Mouse (Mus musculus): ENCODE measurements at regions not wholly inside any gene's neighbourhood (a gene's known extent, or its start where the extent isn't known, plus 50 kb on each side); places are given as distances from the start of the nearest gene placed in this dataset.
A peak's percentile ranks its signal among the peaks of the same experiment; 100 is the strongest.

GRCm38 (mm10) chr4:55972235-55972819 is 440.1 kb upstream of the Klf4 start:
- DNase-seq (ENCODE audit: inconsistent age in 2 of 2, low spot score in 1 of 2), result no peak

- peak; percentile 8 to 92 for DNase-seq (ENCODE audit: inconsistent age in 2 of 2, low spot score in 1 of 2)
Measured at GRCm38 (mm10) chr4:55960063-55960462, 427.8 kb upstream of the Klf4 start.

- no peak for DNase-seq (ENCODE audit: inconsistent age in 2 of 2, low spot score in 1 of 2)
Measured at GRCm38 (mm10) chr4:55953701-55954100, 421.4 kb upstream of the Klf4 start.

- no peak for DNase-seq (ENCODE audit: inconsistent age in 2 of 2, low spot score in 1 of 2)
Measured at GRCm38 (mm10) chr4:55952220-55952619, 420.0 kb upstream of the Klf4 start.

GRCm38 (mm10) chr4:55941423-55941822 is 409.2 kb upstream of the Klf4 start:
- no peak for DNase-seq (ENCODE audit: inconsistent age in 2 of 2, low spot score in 1 of 2)

GRCm38 (mm10) chr4:55938383-55938782 is 406.1 kb upstream of the Klf4 start:
- no peak for DNase-seq (ENCODE audit: inconsistent age in 2 of 2, low spot score in 1 of 2)

GRCm38 (mm10) chr4:55937833-55938232 is 405.6 kb upstream of the Klf4 start:
- no peak for DNase-seq (ENCODE audit: inconsistent age in 2 of 2, low spot score in 1 of 2)

- DNase-seq (ENCODE audit: inconsistent age in 2 of 2, low spot score in 1 of 2), result no peak
Measured at GRCm38 (mm10) chr4:55929141-55929782, 397.0 kb upstream of the Klf4 start.

- DNase-seq (ENCODE audit: inconsistent age in 2 of 2, low spot score in 1 of 2), result no peak
Measured at GRCm38 (mm10) chr4:55928670-55929069, 396.4 kb upstream of the Klf4 start.

GRCm38 (mm10) chr4:55928196-55928595 is 395.9 kb upstream of the Klf4 start:
- no peak for DNase-seq (ENCODE audit: inconsistent age in 2 of 2, low spot score in 1 of 2)

GRCm38 (mm10) chr4:55927391-55927790 is 395.1 kb upstream of the Klf4 start:
- DNase-seq (ENCODE audit: inconsistent age in 2 of 2, low spot score in 1 of 2), result no peak

GRCm38 (mm10) chr4:55924974-55925373 is 392.7 kb upstream of the Klf4 start:
- DNase-seq (ENCODE audit: inconsistent age in 2 of 2, low spot score in 1 of 2), result no peak

- no peak for DNase-seq (ENCODE audit: inconsistent age in 2 of 2, low spot score in 1 of 2)
Measured at GRCm38 (mm10) chr4:55921217-55921616, 389.0 kb upstream of the Klf4 start.

- peak in 1 of 2 experiments; percentile 67 for DNase-seq (ENCODE audit: inconsistent age in 2 of 2, low spot score in 1 of 2)
Measured at GRCm38 (mm10) chr4:55894116-55894885, 362.0 kb upstream of the Klf4 start.

- DNase-seq (ENCODE audit: inconsistent age in 2 of 2, low spot score in 1 of 2), result no peak
Measured at GRCm38 (mm10) chr4:55891656-55892055, 359.4 kb upstream of the Klf4 start.

- DNase-seq (ENCODE audit: inconsistent age in 2 of 2, low spot score in 1 of 2), result peak in 1 of 2 experiments; percentile 14
Measured at GRCm38 (mm10) chr4:55887581-55887980, 355.3 kb upstream of the Klf4 start.

- no peak for DNase-seq (ENCODE audit: inconsistent age in 2 of 2, low spot score in 1 of 2)
Measured at GRCm38 (mm10) chr4:55882541-55882940, 350.3 kb upstream of the Klf4 start.

GRCm38 (mm10) chr4:55875304-55875703 is 343.0 kb upstream of the Klf4 start:
- DNase-seq (ENCODE audit: inconsistent age in 2 of 2, low spot score in 1 of 2), result peak in 1 of 2 experiments; percentile 46

- no peak for DNase-seq (ENCODE audit: inconsistent age in 2 of 2, low spot score in 1 of 2)
Measured at GRCm38 (mm10) chr4:55874875-55875274, 342.6 kb upstream of the Klf4 start.

GRCm38 (mm10) chr4:55874276-55874675 is 342.0 kb upstream of the Klf4 start:
- no peak for DNase-seq (ENCODE audit: inconsistent age in 2 of 2, low spot score in 1 of 2)

- no peak for DNase-seq (ENCODE audit: inconsistent age in 2 of 2, low spot score in 1 of 2)
Measured at GRCm38 (mm10) chr4:55860055-55860454, 327.8 kb upstream of the Klf4 start.

GRCm38 (mm10) chr4:55859211-55859761 is 327.0 kb upstream of the Klf4 start:
- DNase-seq (ENCODE audit: inconsistent age in 2 of 2, low spot score in 1 of 2), result no peak

Measured in adrenal gland, adult (tissue).